Mouse (Mus musculus) embryonic stem cell, embryonic (primary cell): ENCODE measurements around the gene Aqp8.

Source experiments
- CTCF ChIA-PET, 4 experiments: fragments of 300-600 bp in 2 of 4; fragments of 350-600 bp in 2 of 4; sonication (Branson Sonifier 250); formaldehyde crosslinking; loops; one replicate each; lab custom pipeline; 2022; ENCODE audit warnings: inconsistent platforms in 2 of 4; lab: Charles Lee
- POLR2A ChIA-PET, 4 experiments: fragments of 300-600 bp in 2 of 4; fragments of 350-600 bp in 2 of 4; sonication (Branson Sonifier 250); formaldehyde crosslinking; loops; one replicate each; lab custom pipeline; 2022; ENCODE audit warnings: antibody characterized with exemption in 4 of 4, inconsistent platforms in 1 of 4; lab: Charles Lee

Gene Aqp8

GRCm38 (mm10) chr7:123459247-123459646 is 2.8 kb upstream of the Aqp8 start:
- POLR2A ChIA-PET = interaction anchor here in 1 of 4 experiments (1.0 kb wide), 1 partner anchor 248 kb away, joined by 4 read pairs; no protein-coding TSS in a partner anchor
- CTCF ChIA-PET = no interaction called here

- ChIA-PET CTCF (interaction anchor here in 2 of 4 experiments (0.6 to 1.6 kb wide), 4 partner anchors 60 to 443 kb away, joined by 3 read pairs; no protein-coding TSS in a partner anchor), POLR2A (interaction anchor here in 3 of 4 experiments (0.6 to 1.8 kb wide), 13 partner anchors 10 to 263 kb away, joined by 3 to 5 read pairs (median 3); partner anchors contain the start of gene Zkscan2 (in 1 of the 3))
Measured at GRCm38 (mm10) chr7:123461316-123461715, 775 bp upstream of the Aqp8 start.

GRCm38 (mm10) chr7:123463569-123463968 is 1.5 kb downstream of the Aqp8 start:
- CTCF ChIA-PET = interaction anchor here in 3 of 4 experiments (0.6 to 3.4 kb wide), 6 partner anchors 12 to 444 kb away, joined by 3 to 20 read pairs (median 4); partner anchors contain the start of gene Zkscan2 (in 1 of the 3)

GRCm38 (mm10) chr7:123465692-123466387 is 3.7 kb downstream of the Aqp8 start:
- CTCF ChIA-PET = interaction anchor here (0.6 to 3.4 kb wide), 22 partner anchors 9 to 447 kb away, joined by 3 to 20 read pairs (median 3); no protein-coding TSS in a partner anchor
- POLR2A ChIA-PET = interaction anchor here in 2 of 4 experiments (0.5 to 2.2 kb wide), 7 partner anchors 20 to 258 kb away, joined by 3 to 4 read pairs (median 3); no protein-coding TSS in a partner anchor

More at GRCm38 (mm10) chr7:123463569-123463968, 1.5 kb downstream of the Aqp8 start:
- POLR2A ChIA-PET = interaction anchor here in 2 of 4 experiments (1.2 to 1.7 kb wide), 3 partner anchors 11 to 86 kb away, joined by 3 to 6 read pairs (median 4); no protein-coding TSS in a partner anchor

- POLR2A ChIA-PET = interaction anchor here in 1 of 4 experiments (0.6 to 0.9 kb wide), 2 partner anchors 217 to 411 kb away, joined by 3 to 4 read pairs; no protein-coding TSS in a partner anchor
- CTCF ChIA-PET = interaction anchor here in 2 of 4 experiments (0.6 kb wide), 2 partner anchors 438 to 654 kb away, joined by 4 to 5 read pairs; no protein-coding TSS in a partner anchor
Measured at GRCm38 (mm10) chr7:123467961-123468360, 5.9 kb downstream of the Aqp8 start.

GRCm38 (mm10) chr7:123487703-123488102 is 25.6 kb downstream of the Aqp8 start:
- ChIA-PET POLR2A (no interaction called here), CTCF (no interaction called here)

GRCm38 (mm10) chr7:123499481-123500238 is 37.6 kb downstream of the Aqp8 start:
- CTCF ChIA-PET = interaction anchor here in 3 of 4 experiments (0.5 to 1.9 kb wide), 6 partner anchors 25 to 1341 kb away, joined by 3 to 8 read pairs (median 4); no protein-coding TSS in a partner anchor
- POLR2A ChIA-PET = interaction anchor here in 3 of 4 experiments (0.5 to 1.6 kb wide), 13 partner anchors 10 to 481 kb away, joined by 3 to 8 read pairs (median 3); partner anchors contain the start of genes Arhgap17 (in 1 of the 3) and Lcmt1 (in 1 of the 3)

- POLR2A ChIA-PET = interaction anchor here in 3 of 4 experiments (0.7 to 1.6 kb wide), 13 partner anchors 9 to 300 kb away, joined by 3 to 8 read pairs (median 3); partner anchors contain the start of genes Arhgap17 (in 2 of the 3) and Lcmt1 (in 2 of the 3)
- CTCF ChIA-PET = interaction anchor here in 2 of 4 experiments (0.9 to 1.9 kb wide), 3 partner anchors 24 to 302 kb away, joined by 3 to 6 read pairs (median 4); no protein-coding TSS in a partner anchor
Measured at GRCm38 (mm10) chr7:123500239-123501219, 38.4 kb downstream of the Aqp8 start, which contains the start of gene Zkscan2. TSS of gene Zkscan2 (minus strand) at chr7:123500449.

GRCm38 (mm10) chr7:123503358-123503757 is 41.3 kb downstream of the Aqp8 start:
- CTCF ChIA-PET = no interaction called here
- POLR2A ChIA-PET = interaction anchor here in 1 of 4 experiments (1.0 kb wide), 1 partner anchor 9 kb away, joined by 3 read pairs; no protein-coding TSS in a partner anchor

- POLR2A ChIA-PET = interaction anchor here in 1 of 4 experiments (0.6 kb wide), 1 partner anchor 374 kb away, joined by 3 read pairs; no protein-coding TSS in a partner anchor
- CTCF ChIA-PET = no interaction called here
Measured at GRCm38 (mm10) chr7:123507946-123508345, 45.9 kb downstream of the Aqp8 start.
